Mouse (Mus musculus) layer of hippocampus, adult 9-10 months (tissue): Measurements from ENCODE around the gene Pon1.

Experiments used
- DNase-seq: peaks from one replicate; pipeline ENCODE4 v3.0.0; 2022; ENCODE audit warnings: low spot score

Pon1 gene

GRCm38 (mm10) chr6:5134986-5135385 lies 58.8 kb downstream of the Pon1 start:
- DNase-seq, result no peak

- no peak for DNase-seq
These were observed 64.2 kb downstream of the Pon1 start for GRCm38 (mm10) chr6:5129364-5130093.

GRCm38 (mm10) chr6:5120229-5120628 lies 73.5 kb downstream of the Pon1 start:
- DNase-seq, result peak; percentile 10

GRCm38 (mm10) chr6:5119181-5119910 lies 74.4 kb downstream of the Pon1 start:
- DNase-seq, result no peak
